Mouse (Mus musculus): Measurements from ENCODE around the gene Pgls.

The Pgls gene

DNA sequence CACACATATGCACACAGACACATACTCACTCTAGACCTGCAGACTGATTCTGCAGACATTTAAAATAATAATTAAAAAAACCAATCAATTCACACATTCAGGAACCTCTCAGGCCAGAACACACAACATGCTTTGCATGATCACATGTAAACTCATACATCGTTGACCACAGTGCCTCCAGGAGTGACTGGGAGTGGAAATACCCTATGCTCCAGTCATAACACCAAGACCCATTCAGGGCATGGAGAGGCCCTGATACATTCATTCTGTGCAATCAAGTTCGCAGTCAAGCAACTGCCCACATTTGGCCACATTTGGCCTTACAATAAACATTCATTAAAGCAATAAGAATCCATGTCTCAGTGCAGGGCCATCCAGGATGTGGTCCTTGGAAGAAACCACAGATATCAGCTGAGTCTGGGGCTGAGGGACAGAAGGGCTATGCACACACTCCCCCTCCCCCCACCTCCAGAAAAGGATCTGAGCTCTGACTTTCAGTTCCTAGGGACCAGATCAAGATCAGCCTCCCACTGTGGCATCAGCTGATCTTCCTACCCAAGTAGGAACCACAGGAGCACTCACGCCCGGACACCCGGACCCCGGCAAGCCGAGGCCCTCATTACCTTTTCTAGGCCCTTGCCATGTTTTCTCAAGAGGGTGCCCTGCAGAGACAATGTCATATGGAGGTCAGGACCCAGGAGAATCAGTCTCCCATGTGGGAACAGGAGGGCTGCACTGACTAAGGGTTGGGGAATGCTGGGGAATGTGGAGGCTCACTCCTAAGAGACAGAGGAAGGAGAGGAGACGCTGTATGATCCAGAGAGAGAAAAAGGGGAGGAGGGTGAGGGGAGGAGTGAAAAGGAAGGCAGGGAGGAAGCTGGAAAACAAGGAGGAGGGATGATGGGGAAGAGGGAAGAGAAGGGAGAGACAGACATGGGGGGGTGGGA, 45.4 kb downstream of the Pgls start:
- no peak for DNase-seq (ENCODE audit: low spot score in 2 of 2)

GRCm38 (mm10) chr8:71638321-71638720, 46.3 kb downstream of the Pgls start:
- no peak for DNase-seq (ENCODE audit: low spot score in 2 of 2)

DNA sequence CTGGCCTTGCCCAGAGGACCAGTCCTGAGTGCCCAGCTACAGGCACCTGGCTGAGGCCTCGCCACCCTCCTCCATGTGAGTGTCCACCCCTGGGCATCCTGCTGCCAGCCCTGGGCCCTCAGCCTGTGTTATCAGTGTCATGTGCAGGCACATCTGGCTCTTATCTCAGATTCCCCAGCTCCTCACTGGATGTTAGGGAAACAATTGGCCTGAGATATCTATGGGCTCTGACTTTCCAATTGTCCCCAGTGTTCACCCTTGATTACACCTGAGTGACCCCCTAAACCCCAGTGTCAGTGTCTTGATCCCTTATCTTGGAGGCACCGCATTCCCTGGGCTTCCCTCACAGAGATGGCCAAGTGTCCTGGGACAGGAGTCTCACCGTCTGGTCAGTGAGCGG, 47.3 kb downstream of the Pgls start:
- no peak for DNase-seq (ENCODE audit: low spot score in 2 of 2)

DNA sequence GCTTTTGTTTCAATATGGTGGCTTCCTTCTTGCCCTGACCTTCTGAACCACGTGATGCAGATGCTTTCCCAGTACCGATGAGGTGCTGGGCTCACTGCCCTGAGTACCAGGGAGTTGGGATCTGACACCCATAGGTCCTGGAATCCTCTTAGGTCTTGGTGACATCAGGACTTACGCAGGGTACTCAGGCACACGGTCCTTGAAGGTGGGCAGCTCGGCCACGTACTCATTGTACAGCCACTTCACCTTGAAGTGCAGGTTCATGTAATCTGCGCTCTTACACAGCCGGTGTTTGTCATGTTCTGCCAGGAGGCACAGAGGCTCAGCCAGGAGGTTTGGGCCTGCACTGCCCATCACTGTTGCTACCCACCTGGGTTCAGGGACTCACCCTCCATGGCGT, 53.5 kb downstream of the Pgls start:
- DNase-seq (ENCODE audit: low spot score in 2 of 2), result no peak

All from thymus, postnatal 10 days (tissue).